Mouse (Mus musculus): ENCODE data around the gene Eif4g1.

GRCm38 (mm10) chr16:20642161-20642560, 26.0 kb upstream of the Eif4g1 start:
- peak; percentile 34 to 98; a peak in 2 of 4 replicates for TF ChIP-seq CTCF (conservative IDR thresholded peaks at IDR 0.05 in 1 of 2, IDR thresholded peaks at IDR 0.05 in 1 of 2; ENCODE audit: low read depth in 2 of 2, low read length in 2 of 2)
- peak; percentile 40; the same call in 1 of the 2 replicates for TF ChIP-seq TCF12 (IDR thresholded peaks at IDR 0.05; ENCODE audit: low read depth, low read length)
- no peak for TF ChIP-seq POLR2A (IDR thresholded peaks at IDR 0.05; ENCODE audit: low read depth, low read length)
- no peak for TF ChIP-seq EP300 (IDR thresholded peaks at IDR 0.05; ENCODE audit: low read length)
- no peak for TF ChIP-seq USF2 (conservative IDR thresholded peaks at IDR 0.05; ENCODE audit: low read depth, low read length)
- TF ChIP-seq BHLHE40 (IDR thresholded peaks at IDR 0.05; ENCODE audit: low read depth, low read length) = no peak
- no peak for TF ChIP-seq HCFC1 (IDR thresholded peaks at IDR 0.05; ENCODE audit: low read depth, low read length)
- no peak for TF ChIP-seq MAX (IDR thresholded peaks at IDR 0.05; ENCODE audit: low read length)
- no peak for TF ChIP-seq MAFK (IDR thresholded peaks at IDR 0.05; ENCODE audit: insufficient replicate concordance, low read length)
- peak; percentile 100 for TF ChIP-seq RAD21 (IDR thresholded peaks at IDR 0.05; ENCODE audit: low read depth, low read length)

Data from CH12.LX (cell line).